Mouse (Mus musculus) adipocyte (in vitro differentiated cells): ENCODE data around the gene Mex3d.
"Not testable (repeated sequence)": the region's sequence is repeated elsewhere in the genome, so short reads cannot be mapped to it uniquely, and the experiment has no call there.

Source experiments
- DNase-seq: peaks from one replicate; pipeline ENCODE4 v3.0.0-alpha.2; 2016; ENCODE audit warnings: low spot score

Gene Mex3d

DNA sequence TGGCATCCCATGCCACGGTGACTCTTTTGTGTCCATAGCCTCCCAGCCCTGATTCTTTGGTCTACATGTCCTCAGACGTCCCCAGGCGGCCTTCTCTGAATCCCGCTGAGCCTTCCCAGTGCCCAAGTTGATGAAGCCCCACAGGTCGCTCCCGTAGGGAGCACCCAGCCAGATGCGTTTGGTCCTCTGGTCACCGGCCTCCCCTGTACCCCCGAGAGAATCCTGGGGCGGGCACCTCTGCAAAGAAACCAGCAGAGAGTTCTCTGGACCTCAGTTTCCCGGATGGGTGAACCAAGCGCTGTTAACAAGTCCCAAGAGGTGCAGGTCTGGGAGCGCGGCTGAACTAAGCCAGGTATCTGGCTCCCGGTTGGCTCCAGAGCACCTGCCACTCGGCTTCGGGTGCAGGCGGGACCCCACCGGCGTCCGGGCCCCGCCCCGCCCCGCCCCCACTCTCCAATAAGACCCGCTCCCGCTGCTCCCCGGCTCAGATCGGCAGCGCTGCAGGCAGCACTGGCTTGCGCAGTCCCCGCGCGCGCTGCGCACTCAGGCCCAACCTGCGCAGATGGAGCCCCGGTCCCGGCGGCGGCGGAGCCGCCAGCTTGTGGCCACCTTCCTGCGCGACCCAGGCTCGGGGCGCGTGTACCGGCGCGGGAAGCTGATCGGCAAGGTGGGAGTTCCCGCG lies 31.3 kb downstream of the Mex3d start, which contains the start of gene Plk5:
Gene Plk5, plus strand, starts transcription at position 459 of the 682 bp plus-strand sequence.
- DNase-seq: no peak

DNA sequence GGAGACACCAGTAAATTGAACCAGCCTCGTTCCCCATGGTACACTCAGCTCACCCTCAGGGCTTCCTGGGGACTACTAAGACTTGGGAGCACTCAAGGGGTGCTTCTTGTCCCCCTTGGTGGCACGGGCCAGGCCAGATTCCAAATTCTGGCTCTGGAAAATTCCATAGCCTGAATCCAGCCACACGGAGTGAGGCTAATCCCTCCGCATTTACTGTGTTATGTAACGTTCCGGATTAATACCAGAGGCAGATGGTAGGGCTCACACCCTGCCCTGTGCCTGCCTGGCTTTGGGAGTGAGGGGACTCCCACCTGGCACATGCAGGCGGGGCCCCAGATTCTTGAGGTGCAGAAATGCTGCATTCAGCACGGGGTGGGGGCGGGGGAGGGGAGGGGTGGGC lies 32.0 kb downstream of the Mex3d start:
- DNase-seq: no peak

DNA sequence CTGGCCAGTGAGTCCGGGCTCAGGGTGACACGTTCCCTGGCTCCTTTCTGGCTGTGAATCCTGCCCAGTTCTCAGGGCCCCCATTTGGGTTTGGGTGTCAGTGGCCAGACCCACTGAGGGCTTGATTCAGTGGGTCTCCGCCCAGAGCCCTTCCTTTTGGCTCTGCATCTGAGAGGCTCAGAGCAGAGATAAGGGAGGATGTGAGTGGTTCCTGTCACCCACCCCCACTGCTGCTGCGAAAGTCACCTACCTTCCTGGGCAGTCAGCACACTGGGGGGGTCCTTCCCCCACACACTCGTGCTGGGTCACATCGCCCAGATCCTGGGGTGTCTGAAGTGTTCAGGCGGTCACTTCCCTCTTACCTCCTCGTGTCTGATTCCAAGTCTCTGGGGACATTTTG lies 34.7 kb downstream of the Mex3d start:
- no peak for DNase-seq

DNA sequence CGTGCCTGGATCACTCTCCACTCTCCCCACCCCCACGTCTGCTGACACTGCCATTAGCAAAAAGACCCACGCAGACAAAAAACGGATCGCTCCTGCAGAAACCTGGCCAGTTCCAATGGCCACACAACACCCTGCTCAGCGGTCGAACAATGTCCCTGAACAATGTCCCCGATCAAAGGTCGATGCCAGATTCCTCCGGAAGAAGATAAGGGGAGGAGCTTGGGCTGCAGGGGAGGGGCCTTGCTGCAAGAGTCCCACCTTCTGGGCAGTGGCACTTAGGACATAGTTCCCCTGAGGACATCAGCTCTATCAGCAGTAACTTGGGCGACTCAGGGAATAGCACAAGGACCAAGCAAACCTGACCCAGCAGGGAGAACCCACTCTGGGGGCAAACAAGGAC lies 35.6 kb downstream of the Mex3d start:
- no peak for DNase-seq

DNA sequence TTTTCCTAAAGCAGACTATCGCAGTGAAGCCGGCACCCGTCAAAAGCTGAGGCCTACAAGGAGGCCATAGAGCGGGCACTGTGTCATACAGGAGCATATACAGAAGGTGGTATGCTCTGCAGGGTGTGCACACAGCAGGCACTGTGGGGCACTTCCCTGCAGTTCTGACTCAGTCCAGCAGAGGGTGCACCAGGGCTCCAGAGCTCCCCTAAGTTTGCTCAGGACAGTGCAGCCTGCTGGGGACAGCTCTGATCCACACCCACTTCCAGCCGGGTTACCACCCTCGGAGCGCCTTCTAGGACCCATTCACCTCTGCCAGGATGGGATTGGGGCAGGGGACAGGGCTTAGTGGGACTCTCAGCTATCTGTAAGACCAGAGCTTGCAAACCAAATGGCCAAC lies 37.2 kb downstream of the Mex3d start:
- peak; percentile 81 for DNase-seq

DNA sequence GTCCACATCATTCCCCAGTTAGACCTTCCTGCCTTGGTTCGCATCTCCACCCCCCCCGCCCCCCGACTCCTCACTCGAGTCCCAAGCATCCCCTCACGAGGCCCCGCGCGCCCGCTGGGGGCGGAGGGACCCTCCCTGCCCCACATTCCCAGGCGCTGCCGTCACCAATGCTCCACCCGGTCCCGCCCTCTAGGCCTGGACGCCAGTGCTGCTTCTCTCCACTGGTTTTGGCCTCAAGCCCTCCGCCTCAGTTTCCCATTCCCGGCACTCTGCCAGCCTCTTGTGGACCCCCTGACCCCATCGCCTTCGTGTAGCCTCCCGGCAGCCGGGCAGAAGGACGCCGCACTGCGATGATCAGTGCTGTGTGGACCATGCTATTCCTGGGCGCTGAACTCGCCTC lies 38.5 kb downstream of the Mex3d start:
- DNase-seq: no peak

DNA sequence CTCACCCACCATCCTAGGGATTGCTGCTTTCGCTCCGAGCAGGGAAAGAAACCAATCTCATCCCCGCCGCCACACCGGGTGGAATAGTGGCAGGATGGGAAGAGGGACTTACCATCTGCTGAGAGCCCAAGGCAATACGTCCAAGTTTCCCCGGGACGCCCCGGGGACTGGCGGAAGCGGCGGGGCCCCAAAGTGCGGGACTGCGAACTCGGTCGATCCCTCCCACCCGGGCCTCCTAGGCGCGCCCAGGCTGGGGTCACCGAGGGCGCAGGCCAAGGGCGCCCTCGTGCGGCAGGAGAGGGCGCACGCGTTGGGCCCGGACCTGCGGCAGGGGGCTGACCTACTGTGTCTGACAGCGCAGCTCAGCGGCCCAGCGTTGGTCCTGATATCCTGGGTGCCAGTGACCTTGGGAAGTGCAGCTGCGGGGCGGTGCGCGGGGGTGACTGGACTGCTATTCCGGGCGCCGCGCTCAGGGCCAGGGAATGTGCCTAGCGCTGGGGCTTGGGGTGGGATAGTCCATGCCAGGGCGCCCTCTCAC lies 39.1 kb downstream of the Mex3d start, which contains the start of gene Adamtsl5:
Gene Adamtsl5, minus strand, starts transcription at position 169 of the 538 bp plus-strand sequence.
- peak; percentile 47 for DNase-seq

DNA sequence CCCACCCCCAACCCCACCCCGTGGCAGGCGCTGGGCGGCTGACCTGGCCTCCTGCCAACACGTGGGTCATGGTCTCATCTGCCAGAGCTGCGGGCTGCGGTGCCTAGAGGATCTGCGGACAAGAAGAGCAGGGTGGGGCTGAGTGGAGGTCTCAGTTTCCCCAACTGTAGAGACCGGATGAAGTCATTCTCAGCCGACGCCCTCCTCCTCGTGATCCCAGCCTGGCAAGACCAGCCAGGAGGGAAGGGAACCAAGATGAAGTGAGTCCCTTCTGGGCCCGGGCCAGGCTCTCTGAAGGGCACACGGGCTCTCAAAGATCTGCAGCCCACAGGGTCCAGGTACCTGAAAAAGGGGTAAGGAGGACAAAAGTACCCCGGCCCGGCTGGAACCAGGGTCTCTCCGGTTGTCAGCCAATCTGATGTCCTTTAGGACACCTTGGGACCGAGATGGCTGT lies 39.9 kb downstream of the Mex3d start:
- DNase-seq: no peak

DNA sequence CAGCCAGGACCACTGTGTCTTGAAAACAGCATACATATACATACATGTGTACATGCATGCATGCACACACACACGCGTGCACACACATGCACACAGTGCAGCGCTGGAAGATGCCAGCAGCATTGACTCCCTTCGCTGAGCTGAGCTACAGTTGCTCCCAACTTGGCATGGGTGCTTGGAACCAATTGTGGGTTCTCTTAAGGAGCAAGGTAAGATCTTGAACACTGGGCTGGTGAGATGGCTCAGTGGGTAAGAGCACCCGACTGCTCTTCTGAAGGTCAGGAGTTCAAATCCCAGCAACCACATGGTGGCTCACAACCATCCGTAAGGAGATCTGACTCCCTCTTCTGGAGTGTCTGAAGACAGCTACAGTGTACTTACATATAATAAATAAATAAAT lies 41.5 kb downstream of the Mex3d start:
- not testable (repeated sequence) for DNase-seq

DNA sequence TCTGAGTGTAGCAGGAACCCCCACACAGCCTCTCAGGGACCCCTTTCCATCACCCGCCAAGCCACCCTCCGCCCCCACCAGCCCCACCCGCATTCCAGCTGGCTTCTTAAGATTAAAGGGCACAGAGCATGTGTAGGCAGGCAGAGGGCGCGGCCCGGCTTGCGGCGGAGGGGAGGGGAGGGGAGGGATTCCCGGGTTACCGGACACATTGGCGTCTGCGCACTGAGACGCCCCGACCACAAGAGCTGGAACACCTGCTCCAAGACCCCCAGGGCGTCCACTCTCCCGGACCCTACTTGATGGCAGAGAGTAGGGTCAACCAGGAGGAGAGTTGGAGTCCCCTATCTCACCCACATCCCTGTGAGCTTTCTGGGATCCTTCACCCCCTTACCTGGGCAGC lies 42.3 kb downstream of the Mex3d start:
- no peak for DNase-seq

DNA sequence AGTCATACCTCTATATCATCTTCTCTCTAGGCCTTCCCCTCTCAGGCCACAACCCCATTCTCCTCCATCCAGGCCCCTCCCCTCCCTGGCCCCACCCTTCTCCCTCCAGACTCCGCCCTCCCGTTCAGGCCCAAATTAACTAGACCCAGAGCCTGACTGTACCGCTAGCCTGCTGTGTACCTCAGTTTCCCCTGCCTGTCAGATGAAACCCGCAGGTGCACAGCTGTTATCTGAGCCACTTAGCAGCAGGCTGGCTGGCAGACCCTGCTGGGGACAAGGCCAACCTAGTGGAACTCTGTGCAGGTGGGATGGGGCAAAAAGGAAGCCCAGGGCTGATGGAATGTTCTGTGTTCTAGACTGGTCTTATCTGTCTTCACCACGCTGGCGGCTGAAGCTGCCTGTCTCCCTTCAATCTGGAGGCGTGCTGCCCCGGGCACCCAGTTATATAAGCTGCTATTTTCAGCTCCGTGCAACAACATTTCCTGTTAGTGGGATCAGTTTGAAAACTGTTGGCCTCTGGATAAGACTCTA lies 43.3 kb downstream of the Mex3d start:
- DNase-seq: no peak

DNA sequence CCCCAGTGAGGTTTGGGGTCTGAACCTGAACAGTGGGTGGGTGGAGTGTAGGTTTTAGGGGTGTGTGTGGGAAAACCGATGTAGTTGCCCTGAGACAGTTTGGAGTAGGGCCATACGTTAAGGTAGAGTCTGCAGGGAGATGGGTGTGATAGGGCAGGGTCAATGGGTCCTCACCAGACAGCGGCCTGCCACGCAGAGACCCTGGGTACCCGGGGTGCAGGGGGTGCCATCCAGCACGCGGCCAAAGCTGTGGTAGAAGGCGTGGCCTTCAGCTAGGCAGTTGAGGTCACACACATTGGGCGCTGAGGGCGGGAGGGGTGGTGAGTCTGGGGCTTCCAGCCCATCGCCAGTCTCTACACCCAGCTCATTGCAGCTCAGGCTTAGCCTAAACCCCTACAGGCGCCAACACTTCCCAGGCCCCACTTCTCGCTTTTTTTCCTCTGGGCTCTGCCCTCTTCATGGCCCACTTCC lies 44.0 kb downstream of the Mex3d start:
- DNase-seq: no peak

DNA sequence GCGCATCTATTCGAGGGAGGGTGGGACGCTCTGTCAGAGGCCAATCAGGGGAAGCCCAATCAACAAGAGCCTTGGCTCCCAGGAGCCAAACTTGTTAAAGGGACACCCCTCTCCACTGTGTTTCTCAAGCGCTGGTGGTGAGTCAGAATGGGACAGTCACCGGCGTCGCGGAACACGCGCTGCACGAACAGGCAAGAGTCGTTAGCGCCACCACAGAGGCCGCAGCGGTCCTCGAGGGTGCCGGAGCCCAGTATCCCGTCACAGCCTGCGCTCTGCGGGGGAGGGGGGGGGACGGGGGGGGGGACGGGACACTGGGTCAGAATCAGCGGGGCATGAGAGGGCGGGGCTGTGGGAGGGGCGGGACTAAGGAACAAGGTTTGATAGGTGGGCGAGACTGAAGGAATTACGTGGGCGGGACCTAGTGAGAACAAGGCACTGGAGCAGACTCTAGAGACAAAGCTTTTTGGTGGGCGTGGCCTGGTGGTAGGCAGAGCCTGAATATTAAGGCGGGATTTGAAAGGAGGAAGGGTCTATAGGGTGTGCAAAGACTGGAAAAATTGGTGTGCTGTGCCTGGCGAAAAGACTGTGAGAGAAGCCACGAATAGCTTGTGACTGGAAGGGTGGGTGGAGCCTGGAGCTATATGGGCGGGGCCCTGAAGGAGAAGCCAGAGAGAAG lies 44.6 kb downstream of the Mex3d start:
- no peak for DNase-seq

DNA sequence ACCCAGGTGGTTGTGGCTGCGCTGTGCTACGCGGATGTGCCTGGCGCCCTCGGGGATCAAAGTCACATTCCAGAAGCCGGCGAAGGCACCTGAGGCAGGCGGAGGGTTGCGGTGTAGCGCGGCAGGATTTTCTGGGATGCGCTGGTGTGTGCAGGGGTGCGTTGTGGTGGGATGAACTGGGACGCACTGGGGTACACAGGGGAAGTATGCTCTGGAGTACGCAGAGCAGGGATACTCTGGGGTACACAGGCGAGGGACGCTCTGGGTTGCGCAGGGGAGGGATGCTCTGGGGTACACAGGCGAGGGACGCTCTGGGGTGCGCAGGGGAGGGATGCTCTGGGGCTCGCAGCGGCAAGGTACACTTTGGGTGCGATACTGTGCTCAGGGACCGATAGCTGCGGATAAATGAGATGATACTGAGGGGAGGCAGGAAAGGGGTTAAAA lies 45.1 kb downstream of the Mex3d start:
- DNase-seq: no peak

DNA sequence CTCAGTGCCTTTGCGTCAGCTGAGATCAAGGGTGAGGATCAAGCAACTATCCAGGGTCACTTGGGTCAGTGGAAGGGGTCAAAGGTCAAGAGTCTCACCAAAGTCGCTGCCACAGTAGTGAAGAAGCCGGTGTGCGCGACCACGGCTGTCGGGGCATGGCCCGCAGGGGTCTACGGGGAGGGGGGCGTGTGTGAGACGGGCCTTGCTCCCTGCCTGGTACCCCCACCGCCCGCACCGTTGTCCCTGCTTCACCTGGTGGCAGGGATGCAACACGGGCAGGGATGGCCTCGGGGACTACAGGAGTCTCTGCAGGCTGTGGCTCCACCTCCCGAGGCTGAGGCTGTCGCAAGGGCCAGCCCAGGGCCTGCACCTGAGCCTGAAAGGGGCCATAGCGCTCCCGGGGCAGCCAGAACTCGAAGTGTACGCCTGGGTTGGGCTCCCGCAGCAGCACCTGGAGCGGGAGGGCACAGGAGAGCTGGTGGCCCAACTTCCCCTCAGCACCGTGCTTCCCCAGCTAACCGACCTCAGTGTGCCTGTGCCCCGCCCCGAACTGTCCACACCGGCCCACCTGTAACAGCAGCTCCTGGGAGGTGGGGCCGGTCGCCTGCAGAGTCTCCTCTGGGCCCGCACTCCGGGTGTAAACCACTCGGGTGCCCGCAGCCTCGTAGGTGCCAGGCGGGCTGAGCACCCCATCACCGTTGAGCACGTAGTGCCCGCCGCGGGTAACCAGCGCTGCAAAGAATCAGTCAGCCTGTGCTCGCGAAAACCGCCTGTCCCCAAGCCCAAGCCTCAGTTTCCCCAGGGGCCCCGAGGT lies 45.8 kb downstream of the Mex3d start:
- DNase-seq: no peak

DNA sequence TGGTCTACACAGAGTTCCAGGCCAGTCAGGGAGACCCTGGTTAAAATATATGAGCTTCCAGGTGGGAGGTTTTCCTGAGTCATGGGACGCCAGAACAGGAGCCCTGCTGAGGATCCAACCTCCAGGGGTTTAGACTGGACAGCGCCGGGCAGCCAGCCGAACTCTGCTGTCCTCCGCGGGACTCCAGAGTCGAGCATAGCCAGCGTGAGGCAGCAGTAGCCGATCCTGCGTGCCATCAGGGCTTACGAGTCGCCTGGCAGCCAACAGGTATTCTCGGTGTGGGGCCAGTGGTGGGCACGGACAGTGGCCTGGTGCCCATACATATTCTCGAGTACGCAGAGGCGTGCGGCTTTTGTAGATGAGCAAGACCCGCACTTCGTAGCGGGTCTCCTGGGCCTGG lies 46.4 kb downstream of the Mex3d start:
- DNase-seq: no peak

DNA sequence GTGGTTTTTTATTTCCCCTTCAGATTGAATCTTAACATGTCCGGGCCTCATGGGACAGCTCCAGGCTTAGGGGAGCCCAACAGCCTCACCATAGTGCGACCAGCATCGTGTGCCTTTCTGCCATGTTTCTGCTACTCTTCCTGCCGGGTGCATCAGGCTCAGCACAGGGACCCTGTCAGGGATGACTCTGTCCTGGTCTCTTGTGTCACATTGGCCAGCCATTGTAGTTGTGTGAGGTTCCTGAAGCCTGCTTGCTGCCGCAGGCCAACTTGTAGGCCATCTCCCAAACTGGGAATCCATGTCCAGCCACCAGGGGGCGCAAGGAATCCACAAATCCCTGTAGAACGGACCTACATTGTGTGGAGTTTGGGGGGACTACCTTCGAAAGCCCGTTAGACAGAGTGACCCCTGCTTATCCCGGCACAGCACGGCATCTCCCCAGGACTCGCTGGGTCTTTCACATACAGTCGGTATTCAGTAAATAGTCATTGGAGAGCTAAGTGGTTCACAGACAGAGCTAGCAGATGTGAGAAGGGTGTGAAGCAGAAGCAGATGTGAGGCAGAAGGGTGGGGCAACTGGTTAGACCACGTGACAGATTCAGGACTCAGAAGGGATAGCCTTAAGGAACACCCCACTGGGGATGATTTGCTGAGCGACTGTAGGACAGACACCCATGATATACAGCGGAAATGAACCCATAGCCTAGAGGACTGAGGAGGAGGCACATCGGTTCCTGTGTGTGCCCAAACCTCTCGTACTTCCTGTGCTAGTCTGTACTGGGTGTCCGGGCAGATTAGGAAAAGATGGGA lies 47.3 kb downstream of the Mex3d start:
- peak; percentile 80 for DNase-seq

DNA sequence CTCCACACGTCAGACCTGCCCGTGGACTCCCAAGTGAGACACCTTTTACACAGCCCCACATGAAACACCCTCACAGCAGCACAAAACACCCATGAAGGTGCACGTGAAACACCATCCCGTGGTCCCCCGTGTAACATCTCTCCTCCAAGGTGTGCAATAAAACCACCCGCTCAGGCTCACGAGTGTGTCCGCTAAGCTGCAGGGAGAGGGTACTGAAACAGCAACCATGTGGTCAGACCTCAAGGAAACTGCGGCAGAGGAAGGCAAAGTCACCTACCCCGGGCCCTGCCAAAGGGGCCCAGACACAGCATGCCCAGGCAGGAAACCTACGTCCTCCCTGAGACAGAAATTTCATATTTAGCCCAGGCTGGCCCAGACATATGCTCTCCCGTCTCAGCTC lies 51.2 kb downstream of the Mex3d start:
- DNase-seq: no peak

DNA sequence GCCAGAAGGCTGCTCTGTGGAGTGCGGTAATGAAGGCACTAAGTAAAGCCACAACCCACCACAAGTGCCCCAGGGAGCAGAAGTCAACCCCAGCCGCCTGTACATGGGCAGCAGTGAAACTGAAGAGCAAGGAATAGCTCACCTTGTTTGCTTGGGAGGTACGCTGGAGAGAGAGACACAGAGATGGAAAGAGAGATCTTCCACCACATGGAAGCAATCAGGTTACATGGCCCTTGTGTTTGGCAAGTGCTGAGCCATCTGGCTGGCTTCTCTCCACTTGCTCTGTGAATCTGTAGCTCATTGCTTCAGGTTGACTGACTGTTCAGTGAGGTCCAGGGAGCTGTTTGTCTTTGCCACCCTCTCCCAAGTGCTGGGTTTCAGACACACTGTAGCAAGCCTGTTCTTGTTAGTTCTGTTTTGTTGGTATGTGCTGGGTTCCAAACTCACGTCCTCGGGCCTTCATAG lies 54.9 kb downstream of the Mex3d start:
- peak; percentile 75 for DNase-seq

DNA sequence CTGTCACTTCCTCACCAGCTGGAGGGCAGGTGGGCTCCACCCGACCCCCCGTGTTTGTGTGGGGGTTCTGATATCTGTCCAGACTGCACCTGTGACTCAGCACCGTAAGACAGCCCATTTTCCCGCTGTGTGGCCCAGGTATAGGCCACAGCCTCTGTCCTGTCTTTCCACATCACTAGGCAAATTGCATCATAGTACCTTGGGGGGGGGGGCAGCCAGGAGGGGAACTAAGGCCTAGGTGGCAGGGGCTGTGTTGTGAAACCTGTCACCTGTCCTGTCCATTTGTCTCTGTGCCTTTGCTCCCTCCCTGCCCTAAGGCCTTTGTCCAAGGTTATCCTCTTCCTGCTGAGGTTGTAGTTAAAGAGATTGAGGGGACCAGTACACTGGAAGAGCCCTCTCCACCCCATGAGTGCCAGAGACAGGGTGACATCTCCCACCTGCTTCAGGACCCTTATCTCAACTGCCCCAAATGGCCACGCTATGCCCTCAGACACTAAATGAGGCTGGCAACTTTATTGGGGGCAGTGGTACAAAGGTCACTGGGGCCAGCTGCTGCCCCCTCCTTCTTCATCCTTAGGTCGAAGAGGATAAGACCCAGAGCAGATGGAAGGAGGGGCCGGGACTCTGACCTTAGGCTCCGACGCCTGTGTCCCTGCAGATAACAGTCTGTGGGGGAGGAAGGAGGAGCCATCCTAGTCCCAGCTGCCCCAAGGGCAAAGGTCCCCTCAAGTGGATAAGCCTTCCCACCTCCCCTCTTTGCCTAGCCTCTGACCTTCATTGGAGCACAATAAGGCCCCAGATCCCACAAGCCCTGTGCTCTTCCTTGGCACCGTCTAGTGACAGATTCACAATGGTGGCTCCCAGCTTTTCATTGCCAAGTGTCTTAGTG lies 55.6 kb downstream of the Mex3d start:
- peak; percentile 70 for DNase-seq
